ENCODE assay signal across 8 mouse cellular contexts in genomic region chr2:126363050-126363744, GRCm38 (mm10).
DNase-seq lines count a peak whose midpoint lies in the region; ATAC-seq lines count a peak whose summit lies in the region.

No protein-coding gene starts in this region.

- intact Hi-C loops in left cerebral cortex, postnatal 10 days (cut with DNase I) = loop anchor here (10.0 kb wide), 1 partner anchor 328 kb away; the partner anchor contains the start of gene Fgf7

- ATAC-seq in megakaryocyte-erythroid progenitor cell, adult 5-6 weeks (replicated peaks; ENCODE audit: low FRiP score, low TSS enrichment, poor library complexity, severe bottlenecking) = peak; percentile 94

- peak; percentile 35 for DNase-seq in T-cell, adult 2 months (ENCODE audit: low spot score)
- DNase-seq in cerebellum, adult 9-10 months = peak; percentile 44
- DNase-seq in frontal cortex, postnatal 10 days (ENCODE audit: low spot score in 2 of 2) = peak; percentile 18 to 66
- DNase-seq in hindlimb bud, embryonic 11.5 days (ENCODE audit: extremely low spot score, low read depth, low spot score) = peak; percentile 64
- peak; percentile 60 to 75 for DNase-seq in left cerebral cortex, postnatal 10 days (ENCODE audit: extremely low spot score in 1 of 2, low spot score in 2 of 2)
- DNase-seq in right cerebral cortex, postnatal 36 days (ENCODE audit: low spot score in 2 of 2) = peak; percentile 49 to 54
- DNase-seq in urinary bladder, postnatal 4 days (ENCODE audit: low spot score in 2 of 2) = peak; percentile 65 to 88

Comparison
In these comparisons a context has a peak if more than half of its experiments do, and no peak if none do; other contexts are left out.
1. Peak in every context shown above with its lines: DNase-seq and ATAC-seq.